Mouse (Mus musculus) C2C12 (cell line): Measurements from ENCODE around the gene Map3k1. TPM values are rescaled to one million over a fixed set of nuclear protein-coding genes. Genes with fewer than 3 reads are reported as not detected.

Experiments used
- H3K27me3 ChIP-seq: one replicate; pipeline ENCODE4 v1.6.1; 2011; ENCODE audit not compliant: control insufficient read depth, insufficient read depth, insufficient read length
- H3K36me3 ChIP-seq: one replicate; pipeline ENCODE4 v1.6.1; 2011; ENCODE audit not compliant: control insufficient read depth, insufficient read depth
- H3K4me3 ChIP-seq: one replicate; pipeline ENCODE4 v1.5.1; 2011; ENCODE audit warnings: mild to moderate bottlenecking, control low read depth; ENCODE audit not compliant: poor library complexity, insufficient read depth, severe bottlenecking
- H3K79me2 ChIP-seq: one replicate; pipeline ENCODE4 v1.6.1; 2011; ENCODE audit not compliant: control insufficient read depth, insufficient read depth
- H3K79me3 ChIP-seq: one replicate; pipeline ENCODE4 v1.6.1; 2011; ENCODE audit warnings: low read depth, control low read depth
- H3ac ChIP-seq: one replicate; pipeline ENCODE3; 2011; ENCODE audit warnings: low read depth; ENCODE audit not compliant: control insufficient read depth, insufficient read length
- CEBPB ChIP-seq: IDR thresholded peaks from one replicate; pipeline ENCODE4 v1.6.1; 2011; ENCODE audit warnings: low read depth, mild to moderate bottlenecking, control low read depth, moderate library complexity
- CTCF ChIP-seq: IDR thresholded peaks from one replicate; pipeline ENCODE4 v1.5.1; 2011; ENCODE audit not compliant: control insufficient read depth, insufficient read depth, insufficient read length
- FOSL1 ChIP-seq: IDR thresholded peaks from one replicate; pipeline ENCODE4 v1.8.0; 2011; ENCODE audit warnings: mild to moderate bottlenecking, low read length; ENCODE audit not compliant: poor library complexity, insufficient read depth, severe bottlenecking
- MAX ChIP-seq: IDR thresholded peaks from one replicate; pipeline ENCODE4 v1.6.1; 2011; ENCODE audit warnings: mild to moderate bottlenecking, control low read depth
- MYOD1 ChIP-seq: IDR thresholded peaks from one replicate; pipeline ENCODE4 v1.6.1; 2011; ENCODE audit warnings: low read depth; ENCODE audit not compliant: control insufficient read depth, insufficient read length
- MYOG ChIP-seq: IDR thresholded peaks from one replicate; pipeline ENCODE4 v1.6.1; 2011; ENCODE audit not compliant: control insufficient read depth, insufficient read length; ENCODE audit errors: extremely low read depth
- USF1 ChIP-seq: IDR thresholded peaks from one replicate; pipeline ENCODE4 v1.6.1; 2011; ENCODE audit warnings: low read depth, mild to moderate bottlenecking, control low read depth, moderate library complexity
- polyA plus RNA-seq: library from polyadenylated mRNA; unstranded; fragments of >200 nt; fragmentation: generic; extraction: Trizol; gene quantifications from one replicate; pipeline ENCODE4 v1.2.1, GENCODE M21; 2012; ENCODE audit warnings: missing spikeins

The Map3k1 gene
- polyA plus RNA-seq, 1 experiment = 1.5 TPM

DNA sequence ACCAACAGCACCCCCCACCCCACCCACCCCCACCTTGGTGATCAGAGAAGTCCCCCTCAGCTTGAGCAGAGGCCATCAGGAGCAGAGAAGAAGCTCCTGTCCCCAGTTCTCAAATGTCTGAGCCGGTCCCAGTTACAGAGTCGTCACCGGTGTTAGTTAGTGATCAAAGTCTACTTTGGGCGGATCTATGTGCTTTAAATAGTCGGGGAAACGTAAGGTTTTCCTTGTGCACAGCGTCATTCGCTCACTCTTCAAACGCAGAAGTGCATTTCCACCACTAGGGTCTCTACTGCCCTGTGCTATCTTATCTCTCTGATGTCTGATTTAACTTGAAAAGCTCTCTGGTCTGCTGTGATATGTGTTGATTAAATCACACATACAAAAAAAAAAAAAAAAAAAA lies 38.0 kb downstream of the Map3k1 start:
- H3K27me3 ChIP-seq = no peaks in the 10 kb centered on the region
- no peaks in the 10 kb centered on the region for H3K79me2 ChIP-seq
- H3ac ChIP-seq = no peak overlapping the region
- TF ChIP-seq FOSL1 (no peak), MYOG (no peak), CTCF (no peak), CEBPB (no peak), MYOD1 (no peak), MAX (no peak), USF1 (no peak)
- H3K4me3 ChIP-seq = no peak overlapping the region
- no peaks in the 10 kb centered on the region for H3K79me3 ChIP-seq
- peaks cover 10% of the 10 kb centered on the region for H3K36me3 ChIP-seq

GRCm38 (mm10) chr13:111762526-111762925 lies 46.3 kb downstream of the Map3k1 start:
- no peaks in the 10 kb centered on the region for H3K27me3 ChIP-seq
- H3K36me3 ChIP-seq = peaks cover 4% of the 10 kb centered on the region
- H3K79me2 ChIP-seq = no peaks in the 10 kb centered on the region

DNA sequence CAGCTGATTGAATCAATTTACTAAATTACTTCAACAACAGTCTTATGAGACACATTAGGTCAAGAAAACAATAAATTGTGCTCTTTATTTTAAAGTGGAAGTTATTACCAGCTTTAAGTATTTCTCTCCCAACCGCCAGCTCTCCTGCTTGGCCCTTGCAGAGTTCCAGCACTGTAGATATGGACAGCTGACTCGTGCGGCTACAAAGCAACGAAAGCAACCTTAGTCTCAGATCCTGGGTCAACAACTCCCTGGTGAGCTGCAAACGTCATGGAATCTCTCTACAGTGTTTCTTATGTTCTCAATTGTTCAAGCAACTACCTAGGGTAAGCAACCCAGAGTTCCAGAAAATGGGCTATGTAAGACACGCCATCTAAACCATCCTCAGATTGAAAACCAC lies 51.8 kb downstream of the Map3k1 start:
- no peaks in the 10 kb centered on the region for H3K79me3 ChIP-seq
- H3ac ChIP-seq = no peak overlapping the region
- H3K27me3 ChIP-seq = no peaks in the 10 kb centered on the region
- TF ChIP-seq MYOG (no peak), MAX (no peak), USF1 (no peak)
- H3K4me3 ChIP-seq = no peak overlapping the region
- H3K79me2 ChIP-seq = no peaks in the 10 kb centered on the region
- H3K36me3 ChIP-seq = peaks cover 12% of the 10 kb centered on the region

More at GRCm38 (mm10) chr13:111762526-111762925, 46.3 kb downstream of the Map3k1 start:
- Histone ChIP-seq H3K4me3 (no peak overlapping the region), H3K79me3 (no peaks in the 10 kb centered on the region), H3ac (no peak overlapping the region)
- TF ChIP-seq MAX = no peak
- TF ChIP-seq CTCF = no peak
- no peak for TF ChIP-seq USF1
- TF ChIP-seq MYOG = no peak
- TF ChIP-seq FOSL1 = no peak
- no peak for TF ChIP-seq CEBPB
- no peak for TF ChIP-seq MYOD1

GRCm38 (mm10) chr13:111755937-111756336 lies 52.9 kb downstream of the Map3k1 start:
- Histone ChIP-seq H3K79me2 (no peaks in the 10 kb centered on the region), H3K36me3 (peaks cover 12% of the 10 kb centered on the region), H3K79me3 (no peaks in the 10 kb centered on the region), H3K27me3 (no peaks in the 10 kb centered on the region), H3ac (no peak overlapping the region), H3K4me3 (no peak overlapping the region)
- TF ChIP-seq USF1 (no peak), MAX (no peak), FOSL1 (no peak), CTCF (no peak), CEBPB (no peak), MYOG (no peak), MYOD1 (no peak)

GRCm38 (mm10) chr13:111755377-111755776 lies 53.4 kb downstream of the Map3k1 start:
- TF ChIP-seq CEBPB = no peak
- no peak for TF ChIP-seq FOSL1
- H3K27me3 ChIP-seq = no peaks in the 10 kb centered on the region
- peaks cover 12% of the 10 kb centered on the region for H3K36me3 ChIP-seq
- H3ac ChIP-seq = no peak overlapping the region
- no peaks in the 10 kb centered on the region for H3K79me3 ChIP-seq
- no peaks in the 10 kb centered on the region for H3K79me2 ChIP-seq
- no peak overlapping the region for H3K4me3 ChIP-seq

- H3K27me3 ChIP-seq = no peaks in the 10 kb centered on the region
- TF ChIP-seq MYOD1 = no peak
- TF ChIP-seq CTCF = no peak
- no peak for TF ChIP-seq FOSL1
- TF ChIP-seq MYOG = no peak
- no peak for TF ChIP-seq MAX
- no peak for TF ChIP-seq CEBPB
- no peaks in the 10 kb centered on the region for H3K79me2 ChIP-seq
- H3K36me3 ChIP-seq = peaks cover 12% of the 10 kb centered on the region
- no peak overlapping the region for H3ac ChIP-seq
- H3K4me3 ChIP-seq = no peak overlapping the region
- no peaks in the 10 kb centered on the region for H3K79me3 ChIP-seq
These were observed 55.5 kb downstream of the Map3k1 start for GRCm38 (mm10) chr13:111753321-111753720.
